Mouse (Mus musculus) adrenal gland, postnatal 14 days (tissue): ENCODE data around the gene Ano3. TPM values are rescaled to one million over a fixed set of nuclear protein-coding genes. Genes with fewer than 3 reads are reported as not detected.
"Not testable (repeated sequence)": the region's sequence is repeated elsewhere in the genome, so short reads cannot be mapped to it uniquely, and the experiment has no call there.

Experiments
- DNase-seq: peaks from one replicate; pipeline ENCODE4 v3.0.0; 2021; ENCODE audit warnings: mixed read lengths
- long read RNA-seq, 2 experiments: library from polyadenylated mRNA; stranded (forward); transcript quantifications; one replicate each; pipeline ENCODE4 v2.0.0; 2021
- total RNA-seq: library from RNA; stranded (reverse); gene quantifications from 2 replicates; pipeline ENCODE4 v1.2.3, GENCODE M21; 2021

Ano3 gene
- 0.33 and 0.49 TPM in 2 replicates for total RNA-seq
- long read RNA-seq, experiment 1, partial matches to known transcripts: 0 of 1 reads
- long read RNA-seq, experiment 1, other reads (novel, unspliced or antisense): 1 of 1 reads
- long read RNA-seq, experiment 2, partial matches to known transcripts: 0 of 3 reads
- long read RNA-seq, experiment 2, other reads (novel, unspliced or antisense): 3 of 3 reads

DNA sequence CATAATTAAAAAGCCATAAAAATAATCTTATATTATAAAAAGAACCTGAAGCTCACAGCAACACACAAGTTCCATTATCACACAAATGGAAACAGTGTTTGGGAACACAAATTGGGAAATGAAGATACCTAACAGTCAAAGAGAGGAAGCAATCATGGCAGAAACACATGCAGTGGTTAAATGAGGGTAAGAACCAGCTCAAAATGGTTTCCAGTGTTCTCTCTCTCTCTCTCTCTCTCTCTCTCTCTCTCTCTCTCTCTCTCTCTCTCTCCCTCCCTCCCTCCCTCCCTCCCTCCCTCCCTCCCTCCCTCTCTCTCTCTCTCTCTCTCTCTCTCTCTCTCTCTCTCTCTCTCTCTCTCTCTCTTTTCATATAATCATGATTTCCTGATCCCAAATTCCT lies at the start of gene Ano3:
TSS of gene Ano3 (minus strand) at position 101 of the 400 bp plus-strand sequence.
- not testable (repeated sequence) for DNase-seq

DNA sequence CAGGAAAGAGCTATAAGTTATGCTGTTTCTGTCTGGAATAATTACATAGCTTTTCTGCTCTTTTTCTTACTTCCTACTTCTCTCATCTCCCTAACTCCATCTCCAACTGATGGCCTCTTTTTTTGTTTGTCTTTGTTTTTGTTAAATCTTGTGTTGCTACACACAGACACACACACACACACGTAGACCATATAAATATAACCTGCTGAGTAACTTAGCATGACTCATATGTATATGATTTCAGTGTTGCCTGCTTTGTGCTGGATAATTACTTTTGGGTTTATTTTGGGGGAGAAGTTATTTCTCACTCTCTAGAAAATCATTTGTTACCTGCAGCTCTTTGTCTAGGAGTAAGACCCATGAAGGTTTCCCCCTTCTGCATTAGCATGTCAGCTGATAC lies 39.3 kb upstream of the Ano3 start:
- no peak for DNase-seq

DNA sequence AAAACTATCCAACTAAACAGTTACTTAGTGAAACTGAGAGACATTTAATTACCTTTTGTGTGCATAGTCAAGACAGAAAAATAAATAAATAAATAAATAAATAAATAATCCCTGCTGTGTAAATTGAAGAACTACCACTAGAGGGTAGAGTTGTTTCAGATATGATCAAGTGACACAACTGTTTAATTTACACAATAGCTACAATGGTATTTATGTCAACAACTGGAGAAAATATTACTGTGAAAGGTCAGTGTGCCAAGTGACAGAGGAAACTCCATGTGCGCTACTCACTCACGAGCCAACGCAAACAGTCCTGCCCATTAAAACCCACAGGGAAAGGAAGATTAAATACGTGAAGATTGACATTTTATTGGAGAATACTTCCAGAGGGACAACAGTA lies 38.8 kb upstream of the Ano3 start:
- DNase-seq: no peak

DNA sequence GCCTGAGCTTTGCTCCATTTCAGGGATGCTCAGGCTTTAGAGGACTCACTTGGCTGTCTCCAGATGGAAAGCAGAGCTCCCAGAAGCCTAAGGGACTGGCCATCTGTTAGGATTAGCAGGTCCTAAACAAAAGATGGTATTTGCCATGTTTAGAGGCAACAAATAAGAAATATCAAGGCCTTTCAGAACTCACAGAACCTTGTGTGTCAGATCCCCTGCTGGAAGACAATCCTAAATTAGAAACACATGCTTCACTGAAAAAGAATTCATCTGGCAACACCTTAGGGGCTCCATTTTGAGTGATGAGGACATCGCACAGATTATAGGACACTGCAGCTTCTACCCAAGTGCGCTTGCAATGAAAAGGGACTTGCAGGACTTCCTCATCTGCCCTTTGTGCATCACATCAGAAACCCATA lies 35.1 kb upstream of the Ano3 start:
- no peak for DNase-seq

DNA sequence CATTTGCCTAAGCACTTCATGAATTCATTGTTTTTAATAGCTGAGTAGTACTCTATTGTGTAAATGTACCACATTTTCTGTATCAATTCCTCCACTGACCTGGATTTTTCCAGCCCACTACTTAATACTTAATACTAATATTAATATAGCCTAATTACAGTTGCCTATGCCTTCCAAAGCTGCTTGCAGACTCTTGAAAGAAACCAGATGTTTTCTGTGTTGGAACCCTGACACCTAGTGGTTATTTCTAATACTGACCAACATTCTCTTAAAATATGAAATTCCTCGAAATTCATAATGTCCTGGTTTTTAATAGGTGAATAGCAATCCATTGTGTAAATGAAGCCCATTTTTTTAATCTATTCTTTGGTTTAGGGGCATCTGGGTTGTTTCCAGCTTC lies 31.0 kb upstream of the Ano3 start:
- DNase-seq: no peak

DNA sequence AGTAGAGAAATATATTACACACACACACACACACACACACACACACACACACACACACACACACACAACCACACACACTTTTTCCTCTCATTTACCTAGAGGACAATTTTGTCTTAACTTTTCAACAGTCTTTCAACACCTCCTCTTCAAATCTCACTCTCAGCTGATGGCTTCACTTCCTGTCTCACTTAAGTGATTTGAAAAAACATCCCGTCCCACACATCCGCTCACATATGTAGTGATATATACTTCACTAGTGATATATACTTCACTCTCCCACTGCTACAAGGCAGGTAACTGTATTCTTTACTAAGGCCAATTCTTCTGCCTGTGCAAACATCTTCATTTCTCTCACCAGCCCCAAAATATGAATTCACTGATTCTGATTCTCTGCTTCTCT lies 28.9 kb upstream of the Ano3 start:
- no peak for DNase-seq

DNA sequence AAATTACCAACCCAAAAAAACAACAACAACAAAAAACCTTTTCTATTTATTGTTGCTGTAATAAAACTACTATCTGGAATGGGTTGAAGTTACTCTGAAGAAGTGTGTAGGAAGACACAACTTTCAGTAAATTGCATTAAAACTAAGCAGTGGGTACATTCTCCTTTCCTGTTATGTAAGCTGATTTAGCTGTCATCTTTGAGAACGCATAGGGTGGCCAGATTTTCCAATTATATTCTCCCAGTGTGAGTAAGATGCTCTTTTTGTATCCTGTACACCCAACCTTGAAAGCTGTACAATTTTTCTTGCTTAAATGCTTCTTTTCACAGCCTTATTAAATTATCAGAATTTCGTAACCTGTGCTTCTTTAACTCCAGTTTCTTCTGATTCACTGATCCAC lies 26.1 kb upstream of the Ano3 start:
- DNase-seq: no peak

DNA sequence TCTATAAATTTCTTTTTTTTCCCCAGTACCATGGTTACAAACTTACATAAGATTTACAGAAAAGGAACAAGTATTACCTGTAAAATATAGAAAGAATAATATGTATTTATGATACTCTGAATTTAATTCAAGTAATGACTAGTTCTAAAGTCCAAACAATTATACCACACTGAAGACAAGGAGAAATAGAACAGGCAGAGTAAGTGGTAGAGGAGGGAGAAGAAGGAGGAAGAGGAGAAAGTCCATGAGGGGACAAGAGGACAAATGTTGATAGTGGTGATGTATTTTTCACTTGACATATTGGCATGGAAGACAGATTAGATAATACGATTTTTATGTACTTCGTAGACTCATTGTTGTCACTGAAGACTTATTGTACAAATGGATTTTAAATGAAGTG lies 19.4 kb upstream of the Ano3 start:
- DNase-seq: no peak

DNA sequence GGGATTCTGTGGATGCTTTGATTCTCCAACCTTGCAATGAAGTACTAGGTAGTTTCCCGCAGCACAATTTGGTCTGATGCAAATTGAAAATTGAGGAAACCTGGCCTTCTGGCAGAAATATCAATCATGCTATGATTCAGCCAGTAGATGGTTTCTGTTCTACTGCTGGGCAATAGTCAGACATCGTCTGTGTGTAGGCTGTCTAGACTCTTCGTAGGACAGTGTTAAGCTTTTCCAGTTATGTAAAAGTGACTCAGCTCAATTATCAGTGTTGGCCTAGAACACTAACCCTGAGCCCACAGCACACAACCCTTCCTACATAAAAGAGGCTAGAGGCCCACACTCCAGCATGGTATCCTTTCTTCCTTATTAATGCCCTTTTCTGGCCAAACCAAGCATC lies 14.7 kb upstream of the Ano3 start:
- no peak for DNase-seq

DNA sequence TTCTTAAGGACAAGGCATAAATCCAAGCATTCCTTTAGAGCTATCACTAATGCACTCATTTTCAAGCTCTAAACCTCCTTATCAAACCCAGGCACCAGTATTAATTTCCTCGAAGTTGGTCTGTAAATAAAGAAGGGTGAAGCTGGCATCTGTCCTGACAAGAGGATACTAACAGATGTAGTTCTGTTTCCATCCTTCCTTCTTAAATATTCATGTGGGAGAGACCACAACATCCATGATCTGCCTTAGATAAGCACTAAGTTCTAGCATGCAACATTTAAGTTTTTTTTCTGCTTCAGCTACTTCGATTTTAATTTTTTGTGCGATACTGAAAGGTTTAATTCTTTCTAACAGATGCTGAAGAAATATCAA lies 305 bp downstream of the Ano3 start:
- no peak for DNase-seq

DNA sequence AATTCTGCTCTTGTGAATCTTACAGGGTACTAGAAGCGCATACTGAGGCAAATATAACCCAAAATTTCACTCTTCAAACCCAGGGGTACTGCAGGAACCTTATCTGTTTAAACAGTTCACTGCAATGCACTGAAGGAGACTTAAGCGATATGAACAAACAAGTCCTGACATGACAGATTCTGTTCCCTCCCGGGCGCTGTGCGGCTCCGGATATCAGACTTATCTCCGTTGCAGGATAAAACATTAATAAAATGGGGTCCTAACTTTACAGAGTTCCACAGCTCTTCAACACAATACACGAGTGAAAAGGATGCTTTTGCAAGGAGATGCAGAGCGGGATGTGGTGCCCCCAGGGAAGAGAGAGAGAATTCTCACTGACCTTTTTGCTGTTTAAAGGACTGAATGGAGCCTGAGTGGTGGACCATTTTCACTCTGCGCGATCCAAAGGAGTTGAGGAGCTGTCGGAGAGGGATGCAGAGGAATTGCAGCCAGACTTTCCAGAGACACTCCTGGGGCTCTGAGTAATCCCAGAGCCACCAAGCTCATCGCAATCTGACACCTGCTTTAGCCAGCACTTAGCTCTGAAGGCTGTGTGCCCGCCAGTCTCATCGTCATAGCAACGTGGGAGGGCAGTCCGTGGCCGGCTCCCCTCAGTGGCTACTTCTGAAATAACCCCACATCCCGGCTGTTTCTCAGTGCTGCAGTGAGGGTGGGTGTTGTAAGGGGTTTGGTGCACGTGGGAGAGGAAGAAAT lies 868 bp downstream of the Ano3 start:
- DNase-seq: peak; percentile 22

DNA sequence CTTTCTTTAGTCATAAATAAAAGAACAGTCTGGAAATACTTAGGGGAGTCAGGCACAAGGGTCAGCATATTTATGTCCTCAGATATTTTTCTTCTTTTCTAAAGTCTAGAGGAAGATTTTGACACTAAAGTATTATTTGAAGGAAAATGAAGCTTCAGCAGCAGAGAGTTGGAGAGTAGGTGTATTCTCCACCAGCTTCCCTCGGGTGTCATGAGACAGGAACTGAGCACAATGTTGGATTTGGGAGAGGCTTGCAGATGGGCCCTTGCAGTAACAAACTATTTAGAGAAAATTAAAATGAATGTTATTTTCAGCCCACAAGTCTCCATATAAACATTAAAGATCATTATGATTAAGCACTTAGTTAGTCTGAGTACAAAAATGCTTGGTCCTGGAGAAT lies 5.6 kb downstream of the Ano3 start:
- no peak for DNase-seq

DNA sequence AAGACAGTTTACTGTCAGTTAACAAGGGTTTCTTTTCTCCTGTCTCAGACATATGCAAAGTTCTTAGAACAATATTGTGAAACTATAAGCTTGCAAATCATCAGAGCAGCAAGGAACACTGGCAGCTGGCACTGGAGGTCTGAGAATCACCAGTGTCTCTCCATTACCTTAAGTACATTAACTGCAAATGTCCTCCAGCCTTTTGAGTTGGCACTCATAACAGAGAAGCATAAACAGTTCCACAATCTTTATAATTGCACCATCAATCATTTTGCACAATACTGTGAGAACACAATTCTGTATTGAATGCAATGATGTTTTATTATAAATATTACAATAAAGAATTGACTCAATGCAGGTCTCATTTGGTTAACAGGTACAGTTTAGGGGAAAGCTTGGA lies 15.0 kb downstream of the Ano3 start:
- DNase-seq: no peak

DNA sequence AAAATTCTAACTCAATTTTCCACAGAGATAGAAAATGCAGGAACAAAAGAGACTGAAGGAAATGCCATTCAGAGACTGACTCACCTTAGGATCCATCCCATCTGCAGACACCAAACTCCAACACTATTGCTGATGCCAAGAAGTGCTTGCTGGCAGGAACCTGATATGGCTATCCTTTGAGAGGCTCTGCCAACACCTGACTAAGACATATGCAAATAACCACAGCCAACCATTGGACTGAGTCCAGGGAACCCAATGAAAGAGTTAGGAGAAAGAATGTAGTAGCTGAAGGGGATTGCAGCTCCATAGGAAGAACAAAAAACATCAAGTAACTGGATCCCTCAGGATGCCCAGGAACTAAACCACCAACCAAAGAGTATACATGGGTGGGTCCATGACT lies 21.6 kb downstream of the Ano3 start:
- no peak for DNase-seq

DNA sequence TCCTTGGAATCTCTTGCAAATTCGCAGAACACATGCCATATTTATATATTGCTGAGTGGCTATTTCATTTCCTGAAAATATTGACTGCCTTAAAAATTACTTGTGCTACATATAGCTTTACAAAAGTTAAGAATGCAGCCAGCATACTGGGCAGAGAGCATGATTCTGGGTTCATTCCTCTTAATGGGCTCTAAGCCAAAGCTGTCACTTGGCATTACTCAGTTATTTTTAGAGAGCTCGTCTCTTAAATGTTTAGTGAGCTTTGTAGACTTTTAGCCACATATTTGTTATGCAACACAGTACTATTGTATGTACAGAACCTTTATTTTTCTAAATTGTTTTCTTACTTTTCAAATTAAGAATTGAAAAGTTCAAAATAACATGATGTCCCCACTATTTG lies 41.2 kb downstream of the Ano3 start:
- no peak for DNase-seq

DNA sequence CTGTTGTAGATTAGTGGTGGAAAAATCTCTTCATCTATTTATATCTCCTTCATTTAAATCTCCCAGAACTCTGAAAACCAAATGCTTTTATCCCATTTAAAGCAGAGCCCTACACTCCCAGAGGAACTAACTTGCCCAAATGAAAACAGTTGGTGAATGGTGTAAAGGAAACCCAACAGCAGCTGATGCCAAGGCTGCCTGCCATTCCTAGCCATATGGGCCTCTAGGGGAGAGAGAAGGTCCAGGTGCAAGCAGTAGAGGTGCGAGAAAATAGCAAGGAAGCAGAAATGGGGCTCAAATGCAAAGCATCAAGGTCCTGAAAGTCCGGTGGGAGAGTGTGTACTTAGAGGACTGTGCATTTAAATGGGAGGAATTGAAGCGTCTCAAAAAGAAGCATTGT lies 44.2 kb downstream of the Ano3 start:
- DNase-seq: no peak

DNA sequence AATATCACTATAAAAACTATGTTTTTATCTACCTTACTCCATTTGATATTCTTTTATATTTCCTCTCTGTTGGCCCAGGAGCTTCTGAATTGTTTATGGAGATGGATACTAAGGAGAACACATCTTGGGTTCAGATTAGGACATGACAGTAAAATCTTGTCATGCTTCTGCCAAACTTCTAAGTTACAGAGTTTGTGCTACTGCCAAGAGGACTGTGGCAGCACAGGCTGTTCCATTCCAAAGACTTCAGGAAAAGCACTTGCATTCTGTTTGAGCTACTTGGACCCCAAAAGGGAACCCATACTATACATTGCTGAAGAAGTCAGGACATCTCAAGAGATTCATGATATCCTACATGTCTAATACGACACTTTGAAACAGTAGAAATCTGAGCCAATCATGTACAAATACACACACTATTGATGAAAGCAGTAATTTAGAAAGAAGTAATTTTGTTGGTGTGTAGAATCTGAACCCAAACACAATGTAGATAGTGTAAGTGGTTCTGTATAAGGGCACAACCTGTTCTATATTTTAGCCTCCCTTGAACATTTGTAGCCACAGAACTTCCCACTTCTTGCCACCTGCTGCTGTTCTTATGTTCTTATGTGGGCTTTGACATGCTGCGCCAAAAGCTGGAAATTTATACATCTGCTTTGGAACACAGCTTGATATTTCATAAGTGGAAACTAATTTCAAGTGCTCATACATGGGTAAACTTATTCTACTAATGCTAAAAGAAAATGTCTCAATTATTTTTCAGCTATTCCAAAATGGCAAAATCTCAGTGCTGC lies 54.0 kb downstream of the Ano3 start:
- DNase-seq: no peak

DNA sequence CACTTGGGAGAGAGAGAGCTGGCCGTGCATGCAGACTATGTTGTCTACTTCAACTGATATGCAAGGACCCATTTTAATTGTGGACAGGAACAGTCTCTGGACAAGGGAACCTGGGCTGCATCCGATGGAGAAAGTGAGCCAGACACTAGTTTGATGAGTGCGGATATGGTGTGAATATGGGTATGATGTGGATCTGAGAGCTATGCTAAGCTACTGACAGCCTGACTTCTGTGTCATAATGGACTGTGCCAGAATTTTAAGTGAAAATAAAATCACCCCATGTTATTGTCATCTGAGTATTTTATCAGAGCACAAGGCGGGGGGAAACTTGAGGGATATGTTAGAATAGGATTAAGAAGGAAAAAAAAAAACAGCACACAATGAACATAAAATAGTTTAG lies 79.1 kb downstream of the Ano3 start:
- no peak for DNase-seq

DNA sequence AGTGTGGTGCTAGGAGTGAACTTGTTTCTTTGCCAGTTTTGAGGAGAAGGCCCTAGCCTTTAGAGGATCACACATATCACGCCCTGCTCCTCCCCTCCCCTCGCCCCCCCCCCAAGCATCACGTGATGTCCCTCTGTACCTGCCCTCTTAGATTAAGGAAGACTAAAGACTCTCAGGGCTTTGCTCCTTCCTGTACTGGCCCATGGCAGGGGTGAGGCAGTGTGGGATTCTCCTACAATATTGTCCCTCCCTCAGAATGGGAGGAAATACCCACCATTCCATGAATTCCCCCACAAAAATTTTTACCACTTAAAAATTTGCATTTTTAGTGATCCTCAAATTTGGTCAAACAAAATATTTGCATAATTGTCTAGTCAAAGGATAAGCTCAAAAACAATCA lies 85.1 kb downstream of the Ano3 start:
- no peak for DNase-seq

DNA sequence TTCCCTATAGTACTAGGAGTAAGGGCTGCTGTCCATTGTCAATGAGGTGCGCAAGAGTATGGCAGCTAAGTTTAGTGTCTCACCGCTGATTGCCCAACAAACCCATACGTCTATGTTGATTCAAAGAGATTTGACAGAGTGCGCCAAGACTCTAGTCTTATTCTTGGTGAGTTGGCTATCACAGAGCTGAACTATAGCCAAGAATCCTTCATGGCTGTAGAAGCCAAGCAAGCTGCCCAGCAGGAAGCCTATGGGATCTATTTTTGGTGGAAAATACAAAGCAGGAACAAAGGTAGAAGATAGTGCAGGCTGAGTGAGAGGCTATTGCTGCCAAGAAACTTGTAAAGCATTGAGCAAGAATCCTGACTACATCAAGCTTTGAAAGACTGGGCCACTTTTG lies 87.3 kb downstream of the Ano3 start:
- no peak for DNase-seq

DNA sequence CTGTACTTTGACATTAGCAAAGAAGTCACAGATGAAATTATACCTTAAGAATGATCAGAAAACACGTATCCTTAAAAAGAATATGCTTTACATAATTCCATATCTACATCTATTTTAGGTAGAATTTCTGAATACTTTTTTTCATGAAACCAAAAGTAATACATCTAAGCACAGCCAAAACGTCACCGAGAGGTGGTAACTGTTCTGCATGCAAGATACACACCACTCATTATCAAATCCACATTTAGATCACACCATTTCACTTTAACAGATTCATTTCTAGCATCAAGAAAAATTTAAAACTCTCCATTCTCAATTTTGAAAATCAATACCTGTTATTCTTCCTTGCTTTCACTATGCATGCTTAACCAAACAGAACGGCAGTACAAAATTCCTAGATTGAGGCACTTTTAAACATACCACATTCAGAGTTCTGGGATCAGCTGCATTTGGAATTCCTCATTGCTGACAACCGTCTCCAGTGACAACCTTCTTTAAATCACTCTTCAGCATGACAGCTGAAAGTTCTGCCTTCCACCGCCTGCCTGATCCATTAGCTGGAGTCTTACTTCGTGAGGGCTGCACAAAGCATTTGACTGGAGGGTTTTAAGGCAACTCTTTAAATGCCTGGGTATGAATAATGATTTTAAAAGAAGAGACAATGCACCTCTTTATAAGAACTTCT lies 111.0 kb downstream of the Ano3 start:
- no peak for DNase-seq

DNA sequence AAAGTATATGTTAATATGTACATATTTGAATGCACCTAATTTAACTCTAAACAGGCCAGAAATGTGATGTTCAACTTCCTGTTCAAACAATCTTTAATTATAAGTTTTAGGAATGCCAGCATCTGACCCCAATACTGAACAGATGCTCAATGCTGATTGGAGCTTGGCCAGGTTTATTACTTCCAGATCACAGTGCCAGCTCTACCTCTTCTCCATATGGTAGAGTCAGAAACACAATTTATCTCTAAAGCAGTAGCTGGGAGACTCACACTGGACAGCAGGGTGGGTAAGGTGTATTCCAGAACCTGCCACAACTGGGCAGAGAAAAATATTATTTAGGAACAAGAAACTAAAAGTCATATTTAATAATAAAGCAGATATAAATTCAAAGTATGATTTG lies 134.5 kb downstream of the Ano3 start:
- DNase-seq: no peak

DNA sequence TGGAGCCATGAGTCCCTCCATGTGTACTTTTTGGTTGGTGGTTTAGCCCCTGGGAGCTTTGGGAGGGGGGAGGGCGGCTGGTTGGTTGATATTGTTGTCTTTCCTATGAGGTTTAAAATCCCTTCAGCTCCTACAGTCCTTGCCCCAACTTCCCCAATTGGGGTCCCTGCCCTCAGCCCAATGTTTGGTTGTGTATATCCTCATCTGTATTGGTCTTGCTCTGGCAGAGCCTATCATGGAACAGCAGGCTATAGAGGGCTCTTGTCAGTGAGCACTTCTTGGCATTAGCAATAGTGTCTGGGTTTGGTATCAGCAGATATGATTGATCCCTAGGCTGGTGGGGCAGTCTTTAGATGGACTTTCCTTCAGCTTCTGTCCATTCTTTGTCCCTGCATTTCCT lies 135.8 kb downstream of the Ano3 start:
- DNase-seq: no peak
